Mouse (Mus musculus) ovary, adult 18-20 months (tissue): ENCODE data around the gene Gm20388.

Experiments used
- DNase-seq: peaks from one replicate; pipeline ENCODE4 v3.0.0; 2022; ENCODE audit warnings: low spot score, mixed read lengths

Gene Gm20388

GRCm38 (mm10) chr8:120549321-120549921 is 638.8 kb downstream of the Gm20388 start:
- DNase-seq, result no peak

- no peak for DNase-seq
Observed at GRCm38 (mm10) chr8:120549922-120550321, 639.3 kb downstream of the Gm20388 start.

GRCm38 (mm10) chr8:120550430-120550829 is 639.8 kb downstream of the Gm20388 start:
- DNase-seq, result no peak

GRCm38 (mm10) chr8:120550937-120551676 is 640.5 kb downstream of the Gm20388 start:
- no peak for DNase-seq

GRCm38 (mm10) chr8:120551677-120551980 is 641.0 kb downstream of the Gm20388 start:
- no peak for DNase-seq

- DNase-seq, result no peak
Observed at GRCm38 (mm10) chr8:120552509-120552908, 641.9 kb downstream of the Gm20388 start.

GRCm38 (mm10) chr8:120553441-120554123 is 642.9 kb downstream of the Gm20388 start:
- no peak for DNase-seq

- DNase-seq, result no peak
Observed at GRCm38 (mm10) chr8:120554466-120555039, 643.9 kb downstream of the Gm20388 start.

GRCm38 (mm10) chr8:120556198-120556892 is 645.7 kb downstream of the Gm20388 start:
- DNase-seq, result no peak

GRCm38 (mm10) chr8:120557170-120557965 is 646.7 kb downstream of the Gm20388 start:
- DNase-seq, result no peak

- no peak for DNase-seq
Observed at GRCm38 (mm10) chr8:120558162-120558561, 647.5 kb downstream of the Gm20388 start.

GRCm38 (mm10) chr8:120559654-120560053 is 649.0 kb downstream of the Gm20388 start:
- no peak for DNase-seq

- no peak for DNase-seq
Observed at GRCm38 (mm10) chr8:120560535-120560934, 649.9 kb downstream of the Gm20388 start.

GRCm38 (mm10) chr8:120561539-120562435 is 651.1 kb downstream of the Gm20388 start:
- no peak for DNase-seq

GRCm38 (mm10) chr8:120562680-120563347 is 652.2 kb downstream of the Gm20388 start:
- DNase-seq, result no peak

GRCm38 (mm10) chr8:120563348-120563724 is 652.7 kb downstream of the Gm20388 start:
- no peak for DNase-seq

GRCm38 (mm10) chr8:120563851-120564837 is 653.5 kb downstream of the Gm20388 start:
- peak; percentile 78 for DNase-seq

GRCm38 (mm10) chr8:120565151-120565711 is 654.6 kb downstream of the Gm20388 start:
- no peak for DNase-seq
